Mouse (Mus musculus): ENCODE data around the gene Arhgap24.

Gene Arhgap24

DNA sequence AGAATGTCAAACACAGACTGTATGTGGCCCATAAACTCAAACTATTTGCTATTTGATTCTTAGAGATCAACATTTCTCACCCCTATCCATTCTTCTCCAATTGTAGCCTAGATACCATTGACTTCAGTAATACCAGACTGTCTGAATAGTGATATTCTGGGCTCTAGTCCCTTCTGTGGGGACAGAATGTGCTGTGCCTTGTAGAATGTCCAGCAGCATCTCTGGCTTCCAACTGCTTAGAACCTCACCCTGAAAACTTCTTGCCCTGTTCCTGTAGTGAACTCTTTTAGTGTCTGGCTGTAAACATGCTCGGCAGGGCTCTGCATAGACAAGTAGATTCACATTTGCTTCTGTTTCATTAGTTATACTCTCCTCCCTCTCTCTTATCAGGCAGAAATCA is 110.2 kb downstream of the Arhgap24 start:
- no peak for DNase-seq

GRCm38 (mm10) chr5:102593058-102593457 is 111.9 kb downstream of the Arhgap24 start:
- DNase-seq, result no peak

DNA sequence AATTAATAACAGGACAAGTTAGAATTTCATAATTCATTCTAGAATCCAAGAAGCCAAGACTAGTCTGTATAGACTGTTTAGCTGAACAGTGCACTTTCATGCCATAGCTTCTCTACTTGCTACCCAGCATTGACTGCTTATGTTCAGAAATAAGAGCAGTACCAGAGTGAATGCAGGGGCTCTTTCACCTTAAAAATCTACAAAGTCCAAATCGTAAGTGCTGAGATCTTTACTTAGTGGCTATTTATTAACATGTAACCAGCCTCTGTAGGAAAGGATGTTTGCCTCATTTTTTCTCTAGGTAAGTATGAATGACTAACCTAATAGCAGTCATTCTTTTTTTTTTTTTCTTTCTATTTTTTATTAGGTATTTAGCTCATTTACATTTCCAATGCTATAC is 117.9 kb downstream of the Arhgap24 start:
- DNase-seq, result no peak

DNA sequence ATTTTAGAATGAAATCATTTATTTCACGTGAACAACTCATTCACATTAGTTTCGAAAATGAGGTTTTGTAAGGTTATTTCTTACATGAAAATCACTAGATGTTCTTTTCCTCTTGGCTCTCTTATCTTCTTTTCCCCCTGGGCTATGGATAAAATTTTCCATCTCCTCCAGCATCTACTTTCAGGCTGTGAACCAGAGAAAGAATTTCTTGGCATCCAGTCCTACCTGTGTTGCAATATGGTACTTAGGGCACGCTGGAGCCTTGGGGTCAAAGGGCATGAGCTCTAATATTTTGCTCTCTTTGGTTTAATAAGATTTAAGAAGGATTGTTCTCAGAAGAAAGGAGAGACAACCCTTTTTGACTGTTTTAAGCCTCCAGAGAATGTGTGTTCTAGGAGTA is 132.4 kb downstream of the Arhgap24 start:
- DNase-seq, result no peak

DNA sequence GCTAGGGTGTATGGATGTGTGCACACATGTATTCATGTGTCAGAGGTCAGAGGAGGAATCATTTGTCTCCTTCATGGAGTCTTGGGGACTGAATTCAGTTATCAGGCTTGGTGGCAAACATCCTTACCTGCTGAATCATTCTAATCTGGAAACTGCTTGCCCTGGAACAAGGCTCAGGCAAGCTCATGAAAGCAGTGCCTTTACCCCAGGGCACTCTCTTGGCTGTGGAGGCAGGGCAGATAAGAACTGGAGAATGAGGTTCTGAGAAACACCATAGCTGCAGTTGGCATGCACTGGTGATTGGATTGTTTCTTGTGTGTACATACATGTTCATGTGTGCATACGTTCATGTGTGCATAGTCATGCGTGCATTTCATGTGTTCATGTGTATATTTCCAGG is 132.9 kb downstream of the Arhgap24 start:
- no peak for DNase-seq

- DNase-seq, result no peak
Observed at GRCm38 (mm10) chr5:102615249-102615648, 134.1 kb downstream of the Arhgap24 start.

- DNase-seq, result no peak
Observed at GRCm38 (mm10) chr5:102621036-102621435, 139.8 kb downstream of the Arhgap24 start.

DNA sequence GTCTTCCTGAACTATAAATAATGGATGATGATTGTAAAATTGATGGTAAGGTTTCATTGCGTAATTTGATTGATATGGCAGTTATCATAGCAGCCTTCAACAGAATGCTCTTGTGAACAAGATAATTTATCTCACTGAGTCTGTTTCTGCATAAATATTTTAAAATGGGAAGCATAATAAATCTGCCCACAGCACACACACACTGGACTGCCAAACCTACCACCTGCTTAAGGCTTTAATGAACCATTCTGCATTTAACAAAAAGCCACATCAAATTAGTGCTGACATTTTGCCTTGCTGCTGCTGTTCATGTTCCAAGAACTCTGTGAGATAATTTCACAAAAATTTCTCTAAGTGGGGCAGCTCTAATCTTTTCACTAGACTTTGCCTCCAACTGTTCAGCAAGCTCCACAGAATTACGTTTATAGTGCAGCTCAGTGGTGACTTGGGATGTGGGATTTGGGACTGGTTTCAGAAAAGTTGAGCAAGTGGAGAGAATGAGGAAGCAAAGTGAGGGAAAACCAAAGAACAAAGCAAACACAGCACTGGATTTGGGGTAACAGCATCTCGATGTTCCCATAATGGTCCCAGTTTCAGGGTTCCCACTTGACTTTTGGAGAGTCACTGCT is 142.7 kb downstream of the Arhgap24 start:
- no peak for DNase-seq

GRCm38 (mm10) chr5:102626671-102627070 is 145.5 kb downstream of the Arhgap24 start:
- no peak for DNase-seq

DNA sequence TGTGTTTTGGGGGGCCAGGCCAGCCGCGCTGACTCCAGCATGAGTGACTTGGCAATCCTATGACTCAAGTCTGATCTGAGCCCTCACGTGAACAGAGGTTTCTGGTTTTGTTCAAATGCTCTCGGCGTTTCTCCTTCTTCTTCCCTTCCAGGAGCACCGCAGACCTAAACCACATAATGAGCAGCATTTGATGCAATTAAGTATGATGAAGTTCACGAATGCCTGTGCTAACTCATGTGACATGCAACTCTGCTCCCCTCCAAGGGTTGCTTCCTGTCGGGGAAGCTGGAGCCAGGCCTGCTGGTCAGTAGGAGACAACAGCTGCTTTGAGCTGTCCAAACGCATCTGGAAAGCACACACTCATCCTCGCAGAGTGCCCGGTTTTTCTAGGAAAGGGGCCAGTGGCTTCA is 148.2 kb downstream of the Arhgap24 start:
- no peak for DNase-seq

- no peak for DNase-seq
Observed at GRCm38 (mm10) chr5:102635591-102635990, 154.4 kb downstream of the Arhgap24 start.

DNA sequence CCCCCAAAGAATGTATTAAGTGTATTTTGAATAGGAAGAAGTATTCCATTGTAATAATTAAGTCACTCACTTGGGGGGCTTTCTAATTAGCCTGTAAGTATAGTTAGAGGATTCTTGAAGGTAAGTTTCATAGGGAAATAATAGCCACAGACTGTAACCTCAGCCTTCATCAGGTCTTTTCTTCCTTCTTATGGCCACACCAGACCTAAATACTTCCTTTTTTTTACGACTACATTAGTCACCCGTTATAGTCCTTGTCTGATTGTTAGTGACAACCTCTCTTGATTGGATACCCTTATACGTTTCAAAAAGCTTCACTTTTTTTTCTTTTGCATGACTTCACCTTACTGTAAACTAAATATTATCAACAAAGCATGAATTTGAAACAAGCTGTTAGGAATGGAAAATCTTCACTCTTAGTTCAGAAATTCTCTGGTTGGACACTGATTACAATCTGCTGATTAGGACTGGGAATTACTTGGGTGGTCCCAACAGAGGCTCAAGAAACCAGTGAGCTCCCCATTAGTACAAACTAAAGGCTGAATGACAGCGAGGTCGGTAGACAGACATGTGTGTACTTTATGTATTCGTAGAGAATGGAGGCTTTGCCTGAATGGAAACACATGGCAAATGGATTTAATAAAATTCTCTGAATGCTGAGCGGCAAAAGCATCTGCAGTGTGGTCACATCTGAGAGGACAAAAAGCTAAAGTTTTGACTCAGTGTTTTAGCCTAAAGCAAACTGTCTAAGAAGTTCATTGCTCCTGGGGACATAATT is 158.8 kb downstream of the Arhgap24 start:
- no peak for DNase-seq

DNA sequence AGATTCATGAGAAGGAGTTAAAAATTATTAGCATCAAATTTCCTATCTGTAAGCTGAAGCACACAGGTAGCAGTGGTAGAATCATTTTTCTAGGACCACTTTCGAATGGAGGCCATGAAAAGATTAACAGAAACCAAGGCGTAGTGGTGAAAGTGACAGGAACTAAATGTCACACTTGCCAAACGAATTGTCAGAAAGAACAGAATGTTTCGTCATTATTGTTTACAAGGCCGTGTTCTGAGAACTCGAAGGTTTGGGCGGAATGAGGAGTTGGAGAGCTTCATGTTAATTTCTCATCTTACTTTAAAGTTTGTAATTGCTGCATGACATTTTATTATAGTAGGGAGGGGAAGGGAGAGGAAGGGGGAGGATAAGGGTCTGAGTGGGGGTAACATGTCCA is 162.2 kb downstream of the Arhgap24 start:
- no peak for DNase-seq

DNA sequence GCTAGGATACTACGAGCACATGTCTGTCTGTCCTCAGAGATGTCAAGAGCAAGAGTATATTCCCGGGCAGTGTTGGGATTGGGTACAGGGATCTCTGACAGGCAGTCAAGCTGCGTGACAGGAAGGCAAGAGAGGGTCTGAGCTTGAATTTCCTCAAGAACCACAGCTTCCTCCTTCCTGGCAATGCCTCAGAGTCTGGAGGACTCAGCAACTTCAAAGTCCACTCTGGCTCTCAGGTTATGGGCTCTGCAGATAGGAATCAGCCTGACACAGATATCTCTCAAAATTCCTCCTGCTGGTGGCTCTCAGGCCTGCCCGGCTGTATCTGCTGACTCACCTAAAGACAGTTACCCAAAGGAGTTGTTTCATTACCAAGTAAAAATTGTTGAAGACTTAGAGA is 162.6 kb downstream of the Arhgap24 start:
- DNase-seq, result no peak

DNA sequence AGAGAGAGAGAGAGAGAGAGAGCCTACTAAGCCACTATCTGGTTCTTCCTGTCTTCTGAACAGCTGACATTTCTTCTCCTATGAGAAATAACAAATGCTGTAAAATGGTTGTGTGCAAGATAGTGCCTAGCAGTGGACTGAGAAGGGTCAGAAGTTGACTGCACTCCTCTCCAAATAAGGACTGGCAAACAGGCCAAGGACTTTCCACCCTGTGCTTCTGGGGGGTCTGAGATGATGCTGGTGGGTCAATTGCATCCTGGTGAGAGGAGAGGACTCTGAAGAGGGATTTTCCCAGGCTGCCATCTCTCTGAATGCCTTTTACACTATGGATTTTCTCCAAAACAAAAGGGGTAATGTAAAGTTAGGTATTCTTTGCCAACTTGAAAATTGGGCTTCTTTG is 177.9 kb downstream of the Arhgap24 start:
- no peak for DNase-seq

DNA sequence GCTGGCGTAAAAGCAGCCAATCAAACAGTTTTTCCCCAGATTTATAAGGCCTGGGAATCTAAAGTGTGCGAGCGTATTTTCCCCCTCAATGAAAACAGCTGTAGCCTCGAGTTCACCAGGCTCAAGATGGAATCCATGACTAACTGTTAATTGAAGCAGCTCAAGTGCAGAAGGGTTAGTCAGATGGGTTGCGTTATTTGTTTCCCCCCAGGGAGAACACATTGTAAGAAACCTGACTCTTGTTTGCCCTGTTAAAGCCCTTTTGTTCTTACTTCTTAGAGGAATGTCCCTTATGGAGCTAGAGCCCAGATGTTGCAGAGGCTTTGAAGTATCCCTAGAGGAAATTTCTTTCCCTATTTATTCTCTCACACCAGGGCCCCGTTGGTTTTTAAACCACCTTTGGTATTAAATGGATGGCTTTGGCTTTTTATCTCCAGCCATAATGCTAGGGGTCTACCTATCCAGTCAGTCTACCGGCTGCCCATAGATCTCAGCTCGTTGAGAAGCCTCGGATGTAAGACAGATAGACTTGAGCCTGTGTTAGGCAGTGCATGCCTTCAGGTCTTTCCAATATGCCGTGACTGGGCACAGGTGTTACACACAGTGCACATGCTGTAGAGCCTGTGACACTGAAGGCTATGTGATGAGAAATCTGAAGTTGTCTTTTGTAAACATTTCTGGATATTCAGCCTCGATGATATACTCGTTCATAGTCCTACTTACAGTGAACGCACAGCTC is 184.0 kb downstream of the Arhgap24 start:
- no peak for DNase-seq

GRCm38 (mm10) chr5:102666886-102667285 is 185.7 kb downstream of the Arhgap24 start:
- DNase-seq, result no peak

DNA sequence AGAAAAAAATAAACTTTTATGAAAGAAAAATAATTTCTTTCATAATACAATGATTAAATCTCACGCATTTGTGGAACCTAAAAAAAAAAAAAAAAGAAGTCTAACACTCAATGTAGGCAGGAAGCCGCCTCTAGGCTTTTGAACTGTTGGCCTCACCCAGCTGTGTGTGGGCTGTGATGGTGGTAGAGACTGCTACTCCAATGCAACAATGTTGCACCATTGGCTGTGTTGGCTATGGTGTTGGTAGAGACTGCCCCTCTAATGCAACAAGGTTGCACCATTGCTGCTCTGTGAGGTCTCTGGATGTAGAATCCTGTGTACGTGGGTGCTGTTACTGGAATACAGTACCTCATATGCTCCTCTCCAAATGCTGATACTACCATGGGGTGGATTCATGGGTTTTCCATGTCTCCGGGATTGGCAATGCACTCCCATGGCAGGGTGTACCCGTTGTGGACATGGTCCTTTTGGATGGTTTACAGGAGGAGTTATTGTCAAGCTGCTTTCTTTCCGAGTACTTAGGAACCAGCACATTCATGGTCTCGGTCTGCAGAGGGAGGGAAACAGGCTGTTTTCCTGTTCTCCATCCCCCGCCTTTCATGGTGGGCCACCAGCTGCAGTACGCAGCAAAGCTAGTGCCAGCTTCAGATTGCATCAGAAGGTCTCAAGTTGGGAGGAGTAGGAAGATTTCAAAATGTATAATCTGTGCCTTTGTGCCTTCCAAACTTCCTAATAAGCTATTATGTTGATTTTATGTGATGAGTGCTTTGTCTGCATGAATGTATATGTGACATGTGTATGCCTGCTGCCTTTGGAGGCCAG is 186.8 kb downstream of the Arhgap24 start:
- DNase-seq, result no peak

GRCm38 (mm10) chr5:102670206-102670605 is 189.0 kb downstream of the Arhgap24 start:
- DNase-seq, result no peak

DNA sequence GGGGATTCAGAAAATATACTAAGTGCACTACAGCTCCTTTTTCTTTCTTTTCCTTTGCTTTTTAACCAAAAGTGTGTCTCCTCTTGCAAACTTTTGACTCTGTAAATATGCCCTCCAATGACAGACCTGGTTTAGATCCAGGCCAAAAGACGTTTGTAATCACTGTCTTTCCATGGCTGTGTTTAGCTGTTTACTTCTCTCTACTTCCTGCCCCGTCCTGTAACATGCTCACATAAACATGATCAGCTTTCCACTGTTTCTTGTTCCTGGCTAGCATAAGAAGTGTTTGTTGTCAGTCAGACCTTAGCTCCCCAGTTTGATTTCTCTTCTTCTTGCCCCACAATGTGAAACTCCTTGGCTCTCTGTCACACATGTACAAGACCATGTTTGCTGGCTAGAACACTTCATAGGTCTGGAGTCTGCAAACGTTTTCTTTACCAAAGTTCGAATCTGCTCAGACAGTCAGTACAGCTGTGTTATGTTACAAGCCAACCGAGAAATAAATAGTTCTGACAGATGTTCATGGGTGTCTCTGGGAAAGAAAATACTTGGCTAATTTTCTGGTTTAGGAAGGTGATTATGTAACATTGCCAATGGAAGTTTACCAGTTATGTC is 189.6 kb downstream of the Arhgap24 start:
- DNase-seq, result no peak

- no peak for DNase-seq
Observed at GRCm38 (mm10) chr5:102675326-102675725, 194.1 kb downstream of the Arhgap24 start.

DNA sequence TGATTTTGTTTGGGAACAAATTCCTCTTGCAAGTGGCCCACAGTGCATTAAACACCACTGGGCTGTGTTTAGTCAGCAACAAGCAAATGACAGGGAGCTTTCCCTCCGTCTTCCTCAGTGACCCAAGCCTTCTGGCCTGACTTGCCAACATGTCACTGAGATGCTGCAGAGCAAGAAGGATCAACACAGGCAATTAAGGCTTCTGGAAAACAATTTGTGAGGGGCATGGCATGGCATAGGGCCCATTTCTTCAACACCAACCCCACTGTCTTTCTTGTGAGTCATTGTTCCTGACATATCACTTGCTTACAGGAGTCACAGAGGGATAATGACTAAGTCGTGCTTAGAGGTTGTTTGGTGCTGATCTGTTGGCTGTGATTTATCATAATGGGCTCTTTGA is 196.0 kb downstream of the Arhgap24 start:
- no peak for DNase-seq

GRCm38 (mm10) chr5:102687673-102688072 is 206.5 kb downstream of the Arhgap24 start:
- no peak for DNase-seq
